Mouse (Mus musculus): Measurements from ENCODE around the gene Gm11983. TPM values are rescaled to one million over a fixed set of nuclear protein-coding genes. Genes with fewer than 3 reads are reported as not detected.
"Not testable (repeated sequence)": the region's sequence is repeated elsewhere in the genome, so short reads cannot be mapped to it uniquely, and the experiment has no call there.

Gene Gm11983
- not detected in 2 replicates for polyA plus RNA-seq (2012; rRNA removed)
- not detected in 2 replicates for polyA plus RNA-seq (2014; fragmentation: Nextera tagmentation; extraction: Ambion mirVana)

GRCm38 (mm10) chr11:6837554-6837953, at the start of gene Gm11983:
TSS of gene Gm11983 (minus strand) at chr11:6837654.
- H3K4me2 ChIP-seq (ENCODE audit: low read depth): no peak within 1 kb of the TSS
- no peaks in the 10 kb centered on the region for H3K36me3 ChIP-seq (replicated peaks; ENCODE audit: control insufficient read depth, insufficient read depth, low read depth)
- no peak for TF ChIP-seq EP300 (IDR thresholded peaks at IDR 0.05; ENCODE audit: low read depth)
- TF ChIP-seq CTCF (IDR thresholded peaks at IDR 0.05; ENCODE audit: low read depth): no peak
- no peaks in the 10 kb centered on the region for H3K4me1 ChIP-seq (replicated peaks; ENCODE audit: control insufficient read depth in 2 of 2, insufficient read depth in 2 of 2, low read length in 1 of 2)
- no peak within 1 kb of the TSS for H3K9ac ChIP-seq (replicated peaks)
- no peaks in the 10 kb centered on the region for H3K9me3 ChIP-seq (ENCODE audit: control insufficient read depth, low read length)
- H3K27me3 ChIP-seq (ENCODE audit: control insufficient read depth, insufficient read depth, low read length): no peaks in the 10 kb centered on the region
- ATAC-seq (ENCODE audit: insufficient read depth) (no peak), DNase-seq (ENCODE audit: low read depth in 3 of 3, low spot score in 3 of 3) (no peak)
- H3K27ac ChIP-seq: no peak within 1 kb of the TSS
- WGBS (ENCODE audit: insufficient replicate concordance): 42% methylated on average over 1 of the region's 1 CpGs
- no peak within 1 kb of the TSS for H3K4me3 ChIP-seq (ENCODE audit: insufficient read depth in 1 of 2, low read depth in 2 of 2, low read length in 2 of 2)

GRCm38 (mm10) chr11:6883045-6883444, 45.6 kb upstream of the Gm11983 start:
- H3K4me2 ChIP-seq (ENCODE audit: low read depth); H3K9ac ChIP-seq (replicated peaks); H3K4me3 ChIP-seq (ENCODE audit: insufficient read depth in 1 of 2, low read depth in 2 of 2, low read length in 2 of 2); H3K36me3 ChIP-seq (replicated peaks; ENCODE audit: control insufficient read depth, insufficient read depth, low read depth); H3K4me1 ChIP-seq (replicated peaks; ENCODE audit: control insufficient read depth in 2 of 2, insufficient read depth in 2 of 2, low read length in 1 of 2); DNase-seq (ENCODE audit: low read depth in 3 of 3, low spot score in 3 of 3); H3K27ac ChIP-seq; H3K9me3 ChIP-seq (ENCODE audit: control insufficient read depth, low read length); H3K27me3 ChIP-seq (ENCODE audit: control insufficient read depth, insufficient read depth, low read length); ATAC-seq (ENCODE audit: insufficient read depth): not testable (repeated sequence)
- 79% methylated on average over 4 of the region's 4 CpGs for WGBS (ENCODE audit: insufficient replicate concordance)

DNA sequence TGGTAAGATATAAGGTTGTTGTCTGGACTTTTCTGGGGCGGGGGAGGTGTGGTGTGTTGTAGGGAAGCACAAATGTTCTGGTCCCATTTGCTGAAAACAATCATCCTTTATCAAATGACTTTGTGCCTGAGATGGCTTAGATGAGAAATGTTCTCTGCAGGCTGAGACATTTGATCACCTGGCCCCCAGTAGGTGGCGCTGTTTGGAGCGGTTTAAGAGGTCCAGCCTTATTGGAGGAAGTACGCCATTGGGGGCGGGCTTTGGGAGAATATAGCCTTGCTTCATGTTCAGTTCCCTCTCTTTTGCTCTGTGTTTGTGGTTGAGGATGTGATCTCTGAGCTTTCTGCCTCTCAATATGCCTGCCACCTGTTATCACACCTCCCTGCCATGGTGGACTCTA, 44.2 kb upstream of the Gm11983 start:
- ATAC-seq (ENCODE audit: insufficient read depth): no peak
- H3K27me3 ChIP-seq (ENCODE audit: control insufficient read depth, insufficient read depth, low read length): no peaks in the 10 kb centered on the region
- no peak for DNase-seq (ENCODE audit: low read depth in 3 of 3, low spot score in 3 of 3)
- no peak overlapping the region for H3K4me2 ChIP-seq (ENCODE audit: low read depth)
- 35% methylated on average over 5 of the region's 5 CpGs for WGBS (ENCODE audit: insufficient replicate concordance)
- no peaks in the 10 kb centered on the region for H3K9me3 ChIP-seq (ENCODE audit: control insufficient read depth, low read length)
- H3K4me3 ChIP-seq (ENCODE audit: insufficient read depth in 1 of 2, low read depth in 2 of 2, low read length in 2 of 2): no peak overlapping the region
- H3K27ac ChIP-seq: no peak overlapping the region
- TF ChIP-seq CTCF (IDR thresholded peaks at IDR 0.05; ENCODE audit: low read depth): peak; percentile 68
- TF ChIP-seq EP300 (IDR thresholded peaks at IDR 0.05; ENCODE audit: low read depth): no peak
- no peaks in the 10 kb centered on the region for H3K4me1 ChIP-seq (replicated peaks; ENCODE audit: control insufficient read depth in 2 of 2, insufficient read depth in 2 of 2, low read length in 1 of 2)
- H3K36me3 ChIP-seq (replicated peaks; ENCODE audit: control insufficient read depth, insufficient read depth, low read depth): no peaks in the 10 kb centered on the region
- H3K9ac ChIP-seq (replicated peaks): no peak overlapping the region

DNA sequence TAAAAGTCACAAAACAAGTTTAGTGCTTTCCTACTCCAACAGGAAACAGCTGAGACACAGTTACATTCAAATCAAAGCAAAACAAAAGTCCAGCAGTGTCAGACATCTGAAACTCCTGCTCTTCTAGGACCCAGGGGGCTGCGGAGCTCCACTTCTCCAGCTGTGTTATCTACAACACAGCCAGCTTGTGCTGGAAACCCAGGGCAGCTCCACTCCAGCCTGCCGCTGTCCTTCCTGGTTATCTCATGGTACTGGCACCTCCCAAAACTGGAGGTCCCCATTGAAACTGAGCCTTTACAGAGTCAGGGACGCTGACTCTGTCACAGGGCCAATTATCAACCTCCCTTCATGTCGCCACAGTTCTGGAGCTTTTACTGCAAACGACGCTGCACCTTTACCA, 40.3 kb upstream of the Gm11983 start:
- DNase-seq (ENCODE audit: low read depth in 3 of 3, low spot score in 3 of 3): no peak
- H3K27me3 ChIP-seq (ENCODE audit: control insufficient read depth, insufficient read depth, low read length): no peaks in the 10 kb centered on the region

DNA sequence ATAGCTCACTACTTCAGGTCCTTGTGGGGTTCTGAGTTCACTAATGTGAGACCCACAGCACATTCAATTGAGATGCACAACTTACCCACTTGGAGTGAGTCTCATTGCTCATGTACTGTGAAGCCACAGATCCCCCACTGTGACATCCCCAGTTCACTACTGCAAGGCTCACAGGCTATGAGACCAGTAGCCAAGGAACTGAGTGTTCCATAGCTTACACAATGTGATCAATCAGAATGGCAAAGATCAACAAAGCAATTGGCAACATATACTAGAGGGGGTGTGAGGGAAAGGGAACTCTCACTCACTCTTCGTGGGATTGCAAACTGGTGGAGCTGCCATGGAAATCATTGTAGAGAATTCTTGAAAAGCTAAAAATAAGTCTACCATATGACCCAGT, 33.5 kb upstream of the Gm11983 start:
- Histone ChIP-seq H3K9ac (replicated peaks) (no peak overlapping the region), H3K4me2 (ENCODE audit: low read depth) (no peak overlapping the region), H3K9me3 (ENCODE audit: control insufficient read depth, low read length) (no peaks in the 10 kb centered on the region), H3K4me1 (replicated peaks; ENCODE audit: control insufficient read depth in 2 of 2, insufficient read depth in 2 of 2, low read length in 1 of 2) (no peaks in the 10 kb centered on the region), H3K27me3 (ENCODE audit: control insufficient read depth, insufficient read depth, low read length) (no peaks in the 10 kb centered on the region), H3K27ac (no peak overlapping the region), H3K4me3 (ENCODE audit: insufficient read depth in 1 of 2, low read depth in 2 of 2, low read length in 2 of 2) (no peak overlapping the region), H3K36me3 (replicated peaks; ENCODE audit: control insufficient read depth, insufficient read depth, low read depth) (no peaks in the 10 kb centered on the region)
- ATAC-seq (ENCODE audit: insufficient read depth) (no peak), DNase-seq (ENCODE audit: low read depth in 3 of 3, low spot score in 3 of 3) (no peak)
- 35% methylated on average over 1 of the region's 1 CpGs for WGBS (ENCODE audit: insufficient replicate concordance)
- no peak for TF ChIP-seq EP300 (IDR thresholded peaks at IDR 0.05; ENCODE audit: low read depth)
- no peak for TF ChIP-seq CTCF (IDR thresholded peaks at IDR 0.05; ENCODE audit: low read depth)

More for the DNA sequence above, 40.3 kb upstream of the Gm11983 start:
- H3K4me1 ChIP-seq (replicated peaks; ENCODE audit: control insufficient read depth in 2 of 2, insufficient read depth in 2 of 2, low read length in 1 of 2): no peaks in the 10 kb centered on the region
- ATAC-seq (ENCODE audit: insufficient read depth): no peak
- no peak overlapping the region for H3K4me2 ChIP-seq (ENCODE audit: low read depth)
- no peak overlapping the region for H3K27ac ChIP-seq
- H3K36me3 ChIP-seq (replicated peaks; ENCODE audit: control insufficient read depth, insufficient read depth, low read depth): no peaks in the 10 kb centered on the region
- WGBS (ENCODE audit: insufficient replicate concordance): 49% methylated on average over 6 of the region's 6 CpGs
- no peak for TF ChIP-seq EP300 (IDR thresholded peaks at IDR 0.05; ENCODE audit: low read depth)
- no peak for TF ChIP-seq CTCF (IDR thresholded peaks at IDR 0.05; ENCODE audit: low read depth)
- no peaks in the 10 kb centered on the region for H3K9me3 ChIP-seq (ENCODE audit: control insufficient read depth, low read length)
- no peak overlapping the region for H3K9ac ChIP-seq (replicated peaks)
- H3K4me3 ChIP-seq (ENCODE audit: insufficient read depth in 1 of 2, low read depth in 2 of 2, low read length in 2 of 2): no peak overlapping the region
